Mouse (Mus musculus): ENCODE measurements around the gene Ube3b.

DNA sequence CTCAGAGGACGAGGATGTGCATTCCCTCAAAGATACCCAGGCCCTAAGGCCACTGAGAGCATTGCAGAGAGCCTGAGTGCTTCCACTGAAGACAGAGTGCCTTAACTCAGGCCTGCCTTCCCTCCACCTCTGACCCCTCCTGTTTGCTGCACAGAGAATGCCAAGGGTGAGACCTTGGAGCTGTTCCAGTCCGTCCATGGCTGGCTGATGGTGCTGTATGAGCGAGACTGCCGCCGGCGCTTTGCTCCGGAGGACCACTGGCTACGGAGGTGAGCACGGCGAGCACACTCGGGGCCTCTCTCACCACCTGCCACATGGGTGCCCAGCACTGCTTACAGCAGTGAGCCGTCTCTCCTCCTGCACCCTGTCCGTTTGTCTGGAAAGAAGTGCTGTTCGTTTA lies 26.2 kb downstream of the Ube3b start:
- TF ChIP-seq CTCF (IDR thresholded peaks at IDR 0.05; ENCODE audit: control insufficient read depth, insufficient read depth, insufficient read length) (no peak), MYOG (IDR thresholded peaks at IDR 0.05; ENCODE audit: control insufficient read depth, extremely low read depth, insufficient read length) (no peak), CEBPB (IDR thresholded peaks at IDR 0.05; ENCODE audit: low read depth) (no peak), USF1 (IDR thresholded peaks at IDR 0.05; ENCODE audit: low read depth) (no peak), MYOD1 (IDR thresholded peaks at IDR 0.05; ENCODE audit: control insufficient read depth, insufficient read length, low read depth) (no peak), MAX (IDR thresholded peaks at IDR 0.05) (no peak), FOSL1 (IDR thresholded peaks at IDR 0.05; ENCODE audit: insufficient read depth, low read length, poor library complexity, severe bottlenecking) (no peak)
